Mouse (Mus musculus): ENCODE results near the gene Ngf. TPM values are rescaled to one million over a fixed set of nuclear protein-coding genes. Genes with fewer than 3 reads are reported as not detected.
A peak's percentile ranks its signal among the peaks of the same experiment; 100 is the strongest.

Ngf gene
- polyA plus RNA-seq, 1 experiment = 2.4 TPM

- peak; percentile 20 to 46 for DNase-seq
- WGBS = 44% methylated on average over 3 of the region's 3 CpGs
- H3K4me3 ChIP-seq (replicated peaks; ENCODE audit: insufficient read depth, low read depth, low read length) = no peak overlapping the region
- peaks cover 2% of the 10 kb centered on the region; the same call in 1 of the 2 replicates for H3K27me3 ChIP-seq (ENCODE audit: control insufficient read depth, insufficient read depth, low read length)
- no peaks in the 10 kb centered on the region; the same call in 1 of the 2 replicates for H3K4me1 ChIP-seq (ENCODE audit: control insufficient read depth, insufficient read depth, low read length)
- TF ChIP-seq POLR2A (IDR thresholded peaks at IDR 0.05; ENCODE audit: borderline replicate concordance, insufficient read depth, low read length) (no peak), CTCF (IDR thresholded peaks at IDR 0.05; ENCODE audit: borderline replicate concordance, insufficient read depth, low read depth, low read length) (peak; percentile 70)
- H3K27ac ChIP-seq (ENCODE audit: insufficient read depth, low read length) = no peak overlapping the region
Measured at GRCm38 (mm10) chr3:102466587-102466986, 3.1 kb upstream of the Ngf start.

GRCm38 (mm10) chr3:102467121-102467520 is 2.6 kb upstream of the Ngf start:
- WGBS = 81% methylated on average over 8 of the region's 8 CpGs
- Histone ChIP-seq H3K4me3 (replicated peaks; ENCODE audit: insufficient read depth, low read depth, low read length) (no peak overlapping the region), H3K4me1 (ENCODE audit: control insufficient read depth, insufficient read depth, low read length) (no peaks in the 10 kb centered on the region; the same call in 1 of the 2 replicates), H3K27ac (ENCODE audit: insufficient read depth, low read length) (no peak overlapping the region), H3K27me3 (ENCODE audit: control insufficient read depth, insufficient read depth, low read length) (peaks cover 2% of the 10 kb centered on the region; the same call in 1 of the 2 replicates)
- no peak for DNase-seq
- TF ChIP-seq POLR2A (IDR thresholded peaks at IDR 0.05; ENCODE audit: borderline replicate concordance, insufficient read depth, low read length) = no peak
- TF ChIP-seq CTCF (IDR thresholded peaks at IDR 0.05; ENCODE audit: borderline replicate concordance, insufficient read depth, low read depth, low read length) = no peak

- WGBS = 58% methylated on average over 5 of the region's 5 CpGs
- Histone ChIP-seq H3K27ac (ENCODE audit: insufficient read depth, low read length) (no peak overlapping the region), H3K4me3 (replicated peaks; ENCODE audit: insufficient read depth, low read depth, low read length) (no peak overlapping the region), H3K4me1 (ENCODE audit: control insufficient read depth, insufficient read depth, low read length) (no peaks in the 10 kb centered on the region; the same call in 1 of the 2 replicates), H3K27me3 (ENCODE audit: control insufficient read depth, insufficient read depth, low read length) (peaks cover 2% of the 10 kb centered on the region; the same call in 1 of the 2 replicates)
- no peak for DNase-seq
- no peak for TF ChIP-seq POLR2A (IDR thresholded peaks at IDR 0.05; ENCODE audit: borderline replicate concordance, insufficient read depth, low read length)
- TF ChIP-seq CTCF (IDR thresholded peaks at IDR 0.05; ENCODE audit: borderline replicate concordance, insufficient read depth, low read depth, low read length) = no peak
Measured at GRCm38 (mm10) chr3:102471251-102471650, 1.5 kb downstream of the Ngf start.

- H3K27ac ChIP-seq (ENCODE audit: insufficient read depth, low read length) = no peak overlapping the region
- H3K27me3 ChIP-seq (ENCODE audit: control insufficient read depth, insufficient read depth, low read length) = peaks cover 2% of the 10 kb centered on the region; the same call in 1 of the 2 replicates
- no peak for DNase-seq
- H3K4me3 ChIP-seq (replicated peaks; ENCODE audit: insufficient read depth, low read depth, low read length) = no peak overlapping the region
- no peaks in the 10 kb centered on the region; the same call in 1 of the 2 replicates for H3K4me1 ChIP-seq (ENCODE audit: control insufficient read depth, insufficient read depth, low read length)
- TF ChIP-seq CTCF (IDR thresholded peaks at IDR 0.05; ENCODE audit: borderline replicate concordance, insufficient read depth, low read depth, low read length) (no peak), POLR2A (IDR thresholded peaks at IDR 0.05; ENCODE audit: borderline replicate concordance, insufficient read depth, low read length) (no peak)
- whole genome bisulfite sequencing = 46% methylated on average over 5 of the region's 5 CpGs
Measured at GRCm38 (mm10) chr3:102471799-102472198, 2.1 kb downstream of the Ngf start.

GRCm38 (mm10) chr3:102474275-102475155 is 4.8 kb downstream of the Ngf start:
- DNase-seq = peak in 1 of 2 experiments; percentile 17
- peaks cover 2% of the 10 kb centered on the region; the same call in 1 of the 2 replicates for H3K27me3 ChIP-seq (ENCODE audit: control insufficient read depth, insufficient read depth, low read length)
- H3K27ac ChIP-seq (ENCODE audit: insufficient read depth, low read length) = no peak overlapping the region
- WGBS = 50% methylated on average over 15 of the region's 15 CpGs
- TF ChIP-seq POLR2A (IDR thresholded peaks at IDR 0.05; ENCODE audit: borderline replicate concordance, insufficient read depth, low read length) = no peak
- TF ChIP-seq CTCF (IDR thresholded peaks at IDR 0.05; ENCODE audit: borderline replicate concordance, insufficient read depth, low read depth, low read length) = no peak
- no peak overlapping the region for H3K4me3 ChIP-seq (replicated peaks; ENCODE audit: insufficient read depth, low read depth, low read length)
- H3K4me1 ChIP-seq (ENCODE audit: control insufficient read depth, insufficient read depth, low read length) = no peaks in the 10 kb centered on the region; the same call in 1 of the 2 replicates

- Histone ChIP-seq H3K4me3 (replicated peaks; ENCODE audit: insufficient read depth, low read depth, low read length) (no peak overlapping the region), H3K4me1 (ENCODE audit: control insufficient read depth, insufficient read depth, low read length) (no peaks in the 10 kb centered on the region), H3K27me3 (ENCODE audit: control insufficient read depth, insufficient read depth, low read length) (no peaks in the 10 kb centered on the region; the same call in 1 of the 2 replicates), H3K27ac (ENCODE audit: insufficient read depth, low read length) (no peak overlapping the region)
- TF ChIP-seq CTCF (IDR thresholded peaks at IDR 0.05; ENCODE audit: borderline replicate concordance, insufficient read depth, low read depth, low read length) (no peak), POLR2A (IDR thresholded peaks at IDR 0.05; ENCODE audit: borderline replicate concordance, insufficient read depth, low read length) (no peak)
- 85% methylated on average over 12 of the region's 12 CpGs for WGBS
- DNase-seq = no peak
Measured at GRCm38 (mm10) chr3:102477917-102478694, 8.4 kb downstream of the Ngf start.

GRCm38 (mm10) chr3:102490393-102491123 is 20.8 kb downstream of the Ngf start:
- Histone ChIP-seq H3K27me3 (ENCODE audit: control insufficient read depth, insufficient read depth, low read length) (no peaks in the 10 kb centered on the region; the same call in 1 of the 2 replicates), H3K27ac (ENCODE audit: insufficient read depth, low read length) (no peak overlapping the region), H3K4me1 (ENCODE audit: control insufficient read depth, insufficient read depth, low read length) (no peaks in the 10 kb centered on the region), H3K4me3 (replicated peaks; ENCODE audit: insufficient read depth, low read depth, low read length) (no peak overlapping the region)
- TF ChIP-seq POLR2A (IDR thresholded peaks at IDR 0.05; ENCODE audit: borderline replicate concordance, insufficient read depth, low read length) (no peak), CTCF (IDR thresholded peaks at IDR 0.05; ENCODE audit: borderline replicate concordance, insufficient read depth, low read depth, low read length) (no peak)
- no peak for DNase-seq
- 57% methylated on average over 14 of the region's 14 CpGs for whole genome bisulfite sequencing
